Mouse (Mus musculus): ENCODE measurements around the gene Dnm3. TPM values are rescaled to one million over a fixed set of nuclear protein-coding genes. Genes with fewer than 3 reads are reported as not detected.

Gene Dnm3
- polyA plus RNA-seq, 1 experiment = 6.8 TPM

DNA sequence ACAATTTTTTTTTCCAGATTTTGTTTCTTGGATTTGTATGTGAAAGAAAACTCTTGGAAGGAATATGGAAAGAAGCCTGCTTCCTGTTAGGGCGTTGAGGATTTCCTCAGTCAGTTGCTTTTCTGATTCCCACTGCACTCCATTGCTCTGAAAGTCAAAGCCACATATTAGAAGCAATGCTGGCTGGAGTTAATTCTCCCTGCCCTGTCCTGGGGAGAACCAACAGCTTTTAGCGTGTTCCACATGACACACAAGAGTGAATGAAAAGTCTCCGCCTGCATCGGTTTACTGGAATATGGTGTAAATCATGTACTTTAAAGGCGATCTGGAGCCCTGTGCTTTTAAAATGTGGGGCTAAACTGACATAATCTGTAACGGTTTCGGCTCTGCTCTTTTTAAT, 424.6 kb downstream of the Dnm3 start:
- H3K4me3 ChIP-seq (replicated peaks; ENCODE audit: extremely low read depth, low read depth, low read length) = no peak overlapping the region
- no peaks in the 10 kb centered on the region for H3K4me1 ChIP-seq (ENCODE audit: control insufficient read depth, insufficient read depth, low read length)
- TF ChIP-seq CTCF (IDR thresholded peaks at IDR 0.05; ENCODE audit: insufficient read depth, low read length) (no peak), POLR2A (IDR thresholded peaks at IDR 0.05; ENCODE audit: borderline replicate concordance, extremely low read depth, low read depth, low read length) (no peak)
- WGBS = 70% methylated on average over 7 of the region's 7 CpGs
- DNase-seq = no peak

DNA sequence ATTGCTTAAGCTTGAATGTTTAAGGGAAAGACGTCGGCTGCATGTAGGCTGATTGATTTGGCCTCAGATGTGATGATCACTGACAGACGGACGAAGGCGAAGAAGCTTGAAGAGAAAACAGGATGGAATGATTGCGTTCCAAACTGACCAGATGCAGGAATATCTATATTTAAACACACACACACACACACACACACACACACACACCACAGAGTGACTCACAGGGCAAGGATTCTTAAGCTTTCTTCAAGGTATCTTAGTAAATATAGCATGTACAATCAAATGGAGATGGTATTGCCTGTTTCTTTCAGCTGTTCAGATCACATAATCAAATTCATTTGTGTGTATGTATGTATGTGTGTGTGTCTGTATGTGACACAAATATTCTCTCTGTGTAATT, 425.1 kb downstream of the Dnm3 start:
- TF ChIP-seq POLR2A (IDR thresholded peaks at IDR 0.05; ENCODE audit: borderline replicate concordance, extremely low read depth, low read depth, low read length) (no peak), CTCF (IDR thresholded peaks at IDR 0.05; ENCODE audit: insufficient read depth, low read length) (no peak)
- 84% methylated on average over 6 of the region's 6 CpGs for WGBS
- Histone ChIP-seq H3K4me1 (ENCODE audit: control insufficient read depth, insufficient read depth, low read length) (no peaks in the 10 kb centered on the region), H3K4me3 (replicated peaks; ENCODE audit: extremely low read depth, low read depth, low read length) (no peak overlapping the region)
- no peak for DNase-seq

DNA sequence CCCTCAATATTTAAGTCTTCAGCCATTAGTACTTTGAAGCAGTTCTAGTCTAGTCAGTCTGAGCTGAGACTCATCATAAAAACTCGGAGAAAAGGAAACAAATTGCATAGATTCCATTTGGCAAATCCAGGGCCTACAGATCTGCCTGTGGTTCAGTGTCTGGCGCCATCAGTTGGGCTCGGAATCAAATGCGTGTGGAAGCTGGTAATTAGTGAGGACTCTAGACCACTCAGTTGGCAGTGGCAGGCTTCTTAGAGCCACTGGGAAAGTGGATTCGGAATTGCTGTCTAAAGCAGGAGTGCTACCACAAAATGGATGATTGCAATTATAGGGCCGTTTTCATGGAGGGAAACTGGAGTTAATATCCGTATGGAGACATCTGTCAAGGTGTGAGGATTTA, 425.7 kb downstream of the Dnm3 start:
- DNase-seq = no peak
- Histone ChIP-seq H3K4me1 (ENCODE audit: control insufficient read depth, insufficient read depth, low read length) (no peaks in the 10 kb centered on the region), H3K4me3 (replicated peaks; ENCODE audit: extremely low read depth, low read depth, low read length) (no peak overlapping the region)
- no peak for TF ChIP-seq CTCF (IDR thresholded peaks at IDR 0.05; ENCODE audit: insufficient read depth, low read length)
- TF ChIP-seq POLR2A (IDR thresholded peaks at IDR 0.05; ENCODE audit: borderline replicate concordance, extremely low read depth, low read depth, low read length) = no peak
- WGBS = 83% methylated on average over 7 of the region's 7 CpGs

DNA sequence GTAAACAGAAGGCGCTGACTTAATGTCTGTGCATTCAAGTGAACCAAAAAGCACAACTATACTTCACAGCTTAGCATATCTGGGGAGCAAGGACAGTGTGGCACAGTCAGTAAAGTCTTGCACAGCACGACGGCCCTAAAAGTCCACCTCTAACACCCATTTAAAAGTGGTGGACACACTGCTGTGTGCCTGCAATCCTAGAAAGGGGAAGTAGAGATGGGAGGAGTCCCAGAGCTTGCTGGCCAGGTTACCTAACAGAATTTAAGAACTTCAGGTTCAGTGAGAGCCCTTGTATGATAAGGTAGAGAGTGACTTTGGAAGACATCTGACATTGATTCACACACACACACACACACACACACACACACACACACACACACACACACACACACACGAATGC, 426.1 kb downstream of the Dnm3 start:
- TF ChIP-seq POLR2A (IDR thresholded peaks at IDR 0.05; ENCODE audit: borderline replicate concordance, extremely low read depth, low read depth, low read length) (no peak), CTCF (IDR thresholded peaks at IDR 0.05; ENCODE audit: insufficient read depth, low read length) (no peak)
- DNase-seq = no peak
- H3K4me1 ChIP-seq (ENCODE audit: control insufficient read depth, insufficient read depth, low read length) = no peaks in the 10 kb centered on the region
- 90% methylated on average over 4 of the region's 4 CpGs for WGBS
- H3K4me3 ChIP-seq (replicated peaks; ENCODE audit: extremely low read depth, low read depth, low read length) = no peak overlapping the region

DNA sequence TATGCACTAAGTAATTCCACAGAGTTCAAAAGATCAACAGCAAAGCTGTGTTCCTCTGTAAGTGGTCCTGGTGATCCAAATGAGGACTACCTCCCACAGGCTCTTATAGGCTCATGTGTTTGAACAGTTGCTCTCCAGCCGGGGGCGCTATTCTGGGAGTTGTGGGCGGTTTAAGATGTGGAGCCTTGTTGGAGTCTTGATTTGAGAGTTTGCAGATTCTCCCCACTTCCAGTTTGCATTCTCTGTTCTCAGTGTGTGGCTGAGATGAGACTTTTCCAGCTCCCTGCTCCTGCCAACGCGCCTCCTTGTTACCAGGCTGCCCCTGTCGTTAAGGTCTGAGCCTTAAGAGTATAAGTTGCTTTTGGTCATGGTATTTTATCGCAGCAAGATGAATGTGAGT, 430.2 kb downstream of the Dnm3 start:
- no peak for DNase-seq
- 78% methylated on average over 7 of the region's 7 CpGs for WGBS
- no peaks in the 10 kb centered on the region for H3K4me1 ChIP-seq (ENCODE audit: control insufficient read depth, insufficient read depth, low read length)
- TF ChIP-seq POLR2A (IDR thresholded peaks at IDR 0.05; ENCODE audit: borderline replicate concordance, extremely low read depth, low read depth, low read length) (no peak), CTCF (IDR thresholded peaks at IDR 0.05; ENCODE audit: insufficient read depth, low read length) (no peak)
- no peak overlapping the region for H3K4me3 ChIP-seq (replicated peaks; ENCODE audit: extremely low read depth, low read depth, low read length)

DNA sequence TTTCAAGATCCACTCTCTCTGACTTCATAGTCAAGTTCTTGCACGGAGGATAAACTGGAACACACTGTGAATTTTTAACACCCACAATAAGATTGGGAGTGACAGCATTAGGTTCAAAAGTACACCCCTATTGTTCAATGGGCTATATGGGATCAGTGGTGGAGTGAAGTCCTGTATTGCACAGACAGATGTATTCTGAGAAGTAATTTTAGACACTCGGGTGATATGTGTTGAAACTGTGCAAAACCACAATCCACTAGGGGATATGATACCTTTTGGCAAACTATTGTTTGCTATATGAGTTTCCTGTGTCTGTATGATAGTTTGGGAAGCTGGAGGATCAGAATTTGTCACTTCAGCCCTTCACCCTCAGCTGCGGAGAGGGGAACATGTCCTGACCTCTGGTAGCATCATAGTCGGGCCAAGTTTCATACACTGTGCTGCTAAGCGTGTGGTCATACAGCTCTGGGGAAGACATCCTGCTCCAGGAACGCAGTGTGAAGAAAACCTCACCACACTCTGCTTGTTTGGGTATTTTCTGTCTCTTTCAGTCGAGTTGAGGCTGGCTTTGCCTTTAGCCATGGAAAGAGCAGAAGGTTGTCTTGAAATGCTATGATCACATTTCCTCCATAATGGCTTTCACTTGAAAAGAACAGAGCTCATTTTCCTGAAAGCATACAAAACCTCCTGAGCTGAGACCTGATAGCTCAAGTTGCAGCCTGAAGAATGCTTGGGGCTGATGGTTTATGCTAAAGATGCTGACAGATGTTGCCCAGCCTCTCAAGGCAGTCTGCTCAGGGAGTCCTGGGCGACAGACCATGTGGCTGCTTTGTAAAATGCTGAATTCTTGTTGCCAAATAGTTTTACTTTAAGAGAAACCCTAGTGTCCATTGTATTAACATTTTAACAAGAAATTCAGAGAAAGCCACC, 433.8 kb downstream of the Dnm3 start:
- Histone ChIP-seq H3K4me1 (ENCODE audit: control insufficient read depth, insufficient read depth, low read length) (peaks cover 1% of the 10 kb centered on the region; the same call in 1 of the 2 replicates), H3K4me3 (replicated peaks; ENCODE audit: extremely low read depth, low read depth, low read length) (no peak overlapping the region)
- DNase-seq = no peak
- WGBS = 60% methylated on average over 8 of the region's 8 CpGs
- TF ChIP-seq CTCF (IDR thresholded peaks at IDR 0.05; ENCODE audit: insufficient read depth, low read length) = no peak
- TF ChIP-seq POLR2A (IDR thresholded peaks at IDR 0.05; ENCODE audit: borderline replicate concordance, extremely low read depth, low read depth, low read length) = no peak

DNA sequence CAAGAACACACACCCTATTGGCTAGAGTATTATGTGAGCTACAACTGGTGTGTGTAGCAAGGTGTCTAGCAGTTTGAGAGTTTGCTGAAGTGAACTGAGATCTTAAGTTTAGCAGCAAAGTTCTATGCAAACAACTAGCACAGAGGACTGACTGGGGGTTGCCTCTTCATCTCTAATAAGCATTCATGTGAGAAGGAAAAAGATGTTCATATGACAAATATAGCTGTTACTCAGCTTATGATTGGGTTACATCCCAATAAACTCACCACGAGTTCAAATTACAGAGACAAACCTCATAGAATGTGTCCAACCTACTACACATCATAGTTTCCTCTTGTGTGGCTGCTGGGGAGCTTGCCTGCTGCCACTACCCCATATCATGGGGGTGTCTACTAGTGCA, 434.6 kb downstream of the Dnm3 start:
- TF ChIP-seq CTCF (IDR thresholded peaks at IDR 0.05; ENCODE audit: insufficient read depth, low read length) = no peak
- no peak for TF ChIP-seq POLR2A (IDR thresholded peaks at IDR 0.05; ENCODE audit: borderline replicate concordance, extremely low read depth, low read depth, low read length)
- no peak overlapping the region for H3K4me3 ChIP-seq (replicated peaks; ENCODE audit: extremely low read depth, low read depth, low read length)
- H3K4me1 ChIP-seq (ENCODE audit: control insufficient read depth, insufficient read depth, low read length) = peaks cover 5% of the 10 kb centered on the region; the same call in 1 of the 2 replicates
- WGBS = 84% methylated on average over 1 of the region's 1 CpGs
- DNase-seq = no peak

DNA sequence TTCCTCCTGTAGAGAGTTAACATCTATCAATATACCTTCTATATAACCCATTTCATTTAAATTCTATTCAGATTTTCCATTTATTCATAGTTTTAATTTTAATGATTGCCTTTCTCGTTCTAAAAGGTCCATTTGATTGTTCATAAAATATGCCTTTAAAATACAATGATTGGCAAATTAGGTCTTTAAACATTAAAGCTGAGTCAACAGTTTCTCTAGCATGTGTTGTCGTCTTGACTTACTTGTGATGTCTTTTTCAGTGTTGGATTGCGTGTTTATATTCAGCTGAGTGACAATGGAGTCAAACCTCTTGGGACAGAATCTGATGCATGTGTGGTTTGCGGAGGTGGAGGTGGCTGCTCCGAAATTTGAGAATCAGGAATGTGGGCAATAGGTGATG, 435.4 kb downstream of the Dnm3 start:
- Histone ChIP-seq H3K4me1 (ENCODE audit: control insufficient read depth, insufficient read depth, low read length) (peaks cover 5% of the 10 kb centered on the region; the same call in 1 of the 2 replicates), H3K4me3 (replicated peaks; ENCODE audit: extremely low read depth, low read depth, low read length) (no peak overlapping the region)
- TF ChIP-seq POLR2A (IDR thresholded peaks at IDR 0.05; ENCODE audit: borderline replicate concordance, extremely low read depth, low read depth, low read length) (no peak), CTCF (IDR thresholded peaks at IDR 0.05; ENCODE audit: insufficient read depth, low read length) (no peak)
- 91% methylated on average over 5 of the region's 5 CpGs for WGBS
- DNase-seq = no peak

DNA sequence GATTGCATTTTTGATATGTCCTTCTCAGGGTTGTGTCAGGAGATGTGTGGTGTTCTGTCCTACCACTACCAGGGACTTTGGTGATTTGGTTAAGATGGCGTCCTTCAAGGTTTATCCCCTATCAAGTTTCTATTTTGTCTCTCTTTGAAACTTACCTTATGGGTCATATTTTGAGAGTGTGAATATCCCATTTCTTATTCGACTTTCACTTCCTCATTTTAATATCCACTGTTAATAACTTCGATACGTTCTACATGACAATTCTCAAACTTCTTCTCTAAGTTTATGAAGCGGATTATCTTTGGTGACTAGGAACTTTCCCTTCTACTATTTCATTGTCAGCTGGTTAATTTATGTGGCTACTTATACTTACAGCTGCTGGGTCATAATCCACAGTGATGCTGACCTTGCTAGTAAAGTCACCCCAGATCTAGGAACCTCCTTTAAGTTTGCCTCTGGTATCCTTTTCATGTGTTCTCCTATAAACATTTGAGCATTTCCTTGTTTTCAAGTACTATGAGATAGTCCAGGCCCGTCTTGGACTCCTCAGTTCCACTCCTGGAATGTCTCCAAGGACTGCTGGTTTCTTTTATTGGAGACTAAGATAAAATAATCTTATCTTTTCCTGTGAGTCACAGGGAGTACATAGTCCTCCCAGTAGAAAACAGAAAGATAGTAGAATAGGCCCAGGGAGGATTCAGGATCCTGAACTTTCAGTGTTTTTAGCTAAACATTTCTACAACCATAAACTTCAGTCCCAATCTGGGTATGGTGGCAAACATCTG, 437.2 kb downstream of the Dnm3 start:
- Histone ChIP-seq H3K4me1 (ENCODE audit: control insufficient read depth, insufficient read depth, low read length) (peaks cover 5% of the 10 kb centered on the region; the same call in 1 of the 2 replicates), H3K4me3 (replicated peaks; ENCODE audit: extremely low read depth, low read depth, low read length) (no peak overlapping the region)
- DNase-seq = no peak
- WGBS = 71% methylated on average over 6 of the region's 6 CpGs
- TF ChIP-seq CTCF (IDR thresholded peaks at IDR 0.05; ENCODE audit: insufficient read depth, low read length) (no peak), POLR2A (IDR thresholded peaks at IDR 0.05; ENCODE audit: borderline replicate concordance, extremely low read depth, low read depth, low read length) (no peak)

Data from lung, adult 2 months (tissue).